12 mouse cellular contexts compared by ENCODE assay signal in the genomic region with DNA sequence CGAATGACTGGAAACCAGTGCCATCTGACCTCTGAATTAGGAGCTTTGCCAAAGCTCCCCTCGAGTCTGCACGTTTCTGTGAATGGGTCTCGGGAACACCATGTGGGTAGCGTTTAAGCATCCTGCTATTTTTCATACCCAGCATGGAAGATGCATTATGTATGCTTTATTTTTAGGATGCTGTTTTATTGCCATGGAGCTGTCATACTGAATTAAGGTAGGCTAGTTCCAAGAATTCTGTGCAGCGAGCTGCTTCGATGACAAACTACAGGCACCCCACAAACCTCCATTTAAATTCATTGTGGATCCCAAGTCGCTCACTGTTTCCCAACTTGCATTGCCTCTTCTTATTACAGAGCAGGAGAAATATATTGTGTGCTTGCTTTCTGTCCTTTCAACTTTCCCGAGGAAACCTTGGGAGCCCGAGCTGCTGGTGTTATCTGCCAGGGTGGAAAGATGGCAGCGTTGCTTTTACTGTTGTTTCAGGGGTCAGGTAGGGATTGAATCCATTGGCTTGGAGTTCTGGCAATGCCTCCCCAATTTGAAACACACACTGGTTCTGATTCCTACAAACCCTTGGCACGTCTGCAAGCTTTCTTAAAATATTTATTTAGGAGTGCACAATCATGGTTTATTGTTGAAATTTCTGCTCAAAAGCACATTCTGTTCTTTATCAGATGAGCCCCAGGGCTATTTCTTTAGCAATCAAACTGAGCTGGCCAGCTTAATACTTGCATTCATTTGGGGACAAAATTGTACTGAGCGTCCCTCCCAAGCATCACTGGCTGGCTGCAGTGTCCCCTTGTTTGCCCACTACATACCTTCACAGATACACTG. TPM values are rescaled to one million over a fixed set of nuclear protein-coding genes. Genes with fewer than 3 reads are reported as not detected.
DNase-seq lines count a peak whose midpoint lies in the region; ATAC-seq lines count a peak whose summit lies in the region.
"Had no signal": no experiment of that assay in that cellular context is flagged by ENCODE, and none has a peak within 500 bp of the region (broad histone marks: within the 10 kb centered on the region; RNA-seq: fewer than 3 reads in every experiment).

No protein-coding gene starts in this region.

- ATAC-seq in lung, embryonic 16.5 days (ENCODE audit: low read depth): peak; percentile 12; the same call in 1 of the 2 replicates

- peak; percentile 37 to 52 for DNase-seq in heart, adult 18-20 months
- DNase-seq in heart, embryonic 10.5 days (ENCODE audit: low spot score): no peak
- no peak for DNase-seq in lung, postnatal 4 days
- DNase-seq in gonadal fat pad, adult 2 months (ENCODE audit: low read depth): peak; percentile 89
- DNase-seq in cerebellum, postnatal 4 days (ENCODE audit: low spot score in 2 of 2): no peak
- DNase-seq in cerebellum, adult 8-10 months: no peak
- DNase-seq: spleen, adult 18-20 months; thymus, postnatal 25 days had no signal

- no peak overlapping the region for H3K9ac ChIP-seq in lung, embryonic 16.5 days (ENCODE audit: low read length)
- H3K9ac ChIP-seq: neural tube, embryonic 12.5 days had no signal

- no peak overlapping the region for H3K4me3 ChIP-seq in heart, embryonic 10.5 days
- no peak overlapping the region for H3K4me3 ChIP-seq in lung, embryonic 16.5 days (ENCODE audit: low read length)
- H3K4me3 ChIP-seq in brown adipose tissue, adult 24 weeks (ENCODE audit: insufficient read depth, low read depth, low read length): no peak overlapping the region
- H3K4me3 ChIP-seq: megakaryocyte, embryonic 14.5 days; neural tube, embryonic 12.5 days had no signal

- no peaks in the 10 kb centered on the region for H3K9me3 ChIP-seq in heart, embryonic 10.5 days
- H3K9me3 ChIP-seq in lung, embryonic 16.5 days (ENCODE audit: control insufficient read depth, low read length): no peaks in the 10 kb centered on the region
- H3K9me3 ChIP-seq: megakaryocyte, embryonic 14.5 days; neural tube, embryonic 12.5 days had no signal

- no peak overlapping the region for H3K4me2 ChIP-seq in lung, embryonic 16.5 days (ENCODE audit: low read depth, low read length)
- H3K4me2 ChIP-seq: neural tube, embryonic 12.5 days had no signal

- peaks cover 4% of the 10 kb centered on the region; the same call in 1 of the 2 replicates for H3K4me1 ChIP-seq in heart, embryonic 10.5 days
- peaks cover 4% of the 10 kb centered on the region; the same call in 1 of the 2 replicates for H3K4me1 ChIP-seq in lung, embryonic 16.5 days (replicated peaks; ENCODE audit: control insufficient read depth, insufficient read depth, low read length)
- H3K4me1 ChIP-seq in brown adipose tissue, adult 24 weeks (ENCODE audit: control insufficient read depth, insufficient read depth, insufficient read length, low read length): peaks cover 16% of the 10 kb centered on the region; the same call in 1 of the 2 replicates

- WGBS in heart, embryonic 10.5 days: 80% methylated on average over 13 of the region's 13 CpGs
- WGBS in lung, embryonic 16.5 days: 67% methylated on average over 13 of the region's 13 CpGs

- H3K27ac ChIP-seq in heart, embryonic 10.5 days: no peak overlapping the region
- no peak overlapping the region for H3K27ac ChIP-seq in lung, embryonic 16.5 days (ENCODE audit: low read length)
- peak overlapping the region; percentile 40 for H3K27ac ChIP-seq in brown adipose tissue, adult 24 weeks (replicated peaks; ENCODE audit: low read depth, low read length)
- H3K27ac ChIP-seq: neural tube, embryonic 12.5 days had no signal

- H3K27me3 ChIP-seq in heart, embryonic 10.5 days (ENCODE audit: insufficient read depth, poor library complexity, severe bottlenecking): no peaks in the 10 kb centered on the region
- no peaks in the 10 kb centered on the region for H3K27me3 ChIP-seq in lung, embryonic 16.5 days (ENCODE audit: control insufficient read depth, insufficient read depth, low read depth, low read length)
- H3K27me3 ChIP-seq: neural tube, embryonic 12.5 days had no signal

- peaks cover 6% of the 10 kb centered on the region; the same call in 1 of the 2 replicates for H3K36me3 ChIP-seq in heart, embryonic 10.5 days
- no peaks in the 10 kb centered on the region for H3K36me3 ChIP-seq in lung, embryonic 16.5 days (ENCODE audit: control insufficient read depth, insufficient read depth, low read length)
- H3K36me3 ChIP-seq: neural tube, embryonic 12.5 days had no signal

RNA-seq across cellular contexts. Expression of gene Fam198b, which starts 13.4 kb away (rescaled TPM):
- 10 to 100 TPM in 1 of 2 experiments, 1 to 10 TPM in 1; 8.6 to 11.9 TPM for total RNA-seq in heart, adult 18-20 months (2021)
- polyA plus RNA-seq in heart, embryonic 10.5 days (2016; fragmentation: Nextera tagmentation; extraction: Ambion mirVana): 30.6 and 44.7 TPM in 2 replicates
- 31.0 and 32.9 TPM in 2 replicates for polyA plus RNA-seq in lung, embryonic 16.5 days (2015; fragmentation: Nextera tagmentation; extraction: Ambion mirVana)
- polyA plus RNA-seq in brown adipose tissue, adult 24 weeks (2012; ENCODE audit: insufficient read depth, insufficient read length, missing spikeins): 6.2 and 7.6 TPM in 2 replicates
- polyA plus RNA-seq in gonadal fat pad, adult 2 months (2012; rRNA removed): 10.7 and 17.2 TPM in 2 replicates

RNA-seq across cellular contexts. Expression of gene Tmem144, which starts 45.2 kb away (rescaled TPM):
- 10 to 100 TPM; 16.4 to 18.8 TPM for total RNA-seq in heart, adult 18-20 months (2021)
- polyA plus RNA-seq in heart, embryonic 10.5 days (2016; fragmentation: Nextera tagmentation; extraction: Ambion mirVana): 7.9 and 11.4 TPM in 2 replicates
- polyA plus RNA-seq in lung, embryonic 16.5 days (2015; fragmentation: Nextera tagmentation; extraction: Ambion mirVana): 4.9 and 5.2 TPM in 2 replicates
- 0.38 TPM in 1 of 2 replicates, not detected in the other for polyA plus RNA-seq in brown adipose tissue, adult 24 weeks (2012; ENCODE audit: insufficient read depth, insufficient read length, missing spikeins)
- 1.6 and 3.2 TPM in 2 replicates for polyA plus RNA-seq in gonadal fat pad, adult 2 months (2012; rRNA removed)

Comparison
In these comparisons a context has a peak if more than half of its experiments do, and no peak if none do; other contexts are left out.
1. DNase-seq: peak in heart, adult 18-20 months (2 of 2) and gonadal fat pad, adult 2 months (single experiment); none in heart, embryonic 10.5 days (single experiment), lung, postnatal 4 days (0 of 2), cerebellum, postnatal 4 days (0 of 2) and cerebellum, adult 8-10 months (single experiment).